Mouse (Mus musculus) embryonic fibroblast, embryonic 13.5 days (primary cell): ENCODE data around the gene Olfr1141.

Experiments used
- CTCF ChIP-seq: IDR thresholded peaks from 2 replicates; pipeline ENCODE4 v1.5.1; 2011; ENCODE audit warnings: mild to moderate bottlenecking, control low read depth, low read length, moderate library complexity, borderline replicate concordance; ENCODE audit not compliant: insufficient read depth
- POLR2A ChIP-seq: IDR thresholded peaks from 2 replicates; pipeline ENCODE4 v1.6.1; 2011; ENCODE audit warnings: low read depth, mild to moderate bottlenecking, control low read depth, low read length, moderate library complexity

DNA sequence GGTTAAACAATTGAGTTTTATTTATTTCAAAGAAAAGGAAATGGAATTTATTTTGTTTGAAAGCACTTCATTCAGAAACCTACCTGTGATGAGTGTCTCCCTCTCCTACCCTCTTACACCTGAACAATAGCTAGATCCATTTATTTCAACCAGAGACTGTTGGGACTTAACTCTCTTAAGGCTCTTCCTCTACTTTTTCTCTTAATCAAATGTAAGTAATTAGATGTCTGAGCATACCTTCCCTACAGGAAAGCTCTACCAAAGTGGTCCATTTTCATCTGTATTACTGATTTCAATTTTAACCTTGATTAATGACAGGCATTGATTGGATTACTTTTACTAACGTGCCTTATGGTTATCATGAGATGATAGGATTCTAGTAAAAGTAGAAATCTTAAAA, 13.9 kb downstream of the Olfr1141 start, which contains the start of gene Olfr1138:
- TF ChIP-seq CTCF, result no peak
- no peak for TF ChIP-seq POLR2A
